Mouse (Mus musculus) cerebellum, adult 9-11 months (tissue): ENCODE results near the gene Dcun1d4.
A peak's percentile ranks its signal among the peaks of the same experiment; 100 is the strongest.
"Not testable (repeated sequence)": the region's sequence is repeated elsewhere in the genome, so short reads cannot be mapped to it uniquely, and the experiment has no call there.

Experiments
- DNase-seq: peaks from one replicate; pipeline ENCODE4 v3.0.0; 2022

The Dcun1d4 gene

DNA sequence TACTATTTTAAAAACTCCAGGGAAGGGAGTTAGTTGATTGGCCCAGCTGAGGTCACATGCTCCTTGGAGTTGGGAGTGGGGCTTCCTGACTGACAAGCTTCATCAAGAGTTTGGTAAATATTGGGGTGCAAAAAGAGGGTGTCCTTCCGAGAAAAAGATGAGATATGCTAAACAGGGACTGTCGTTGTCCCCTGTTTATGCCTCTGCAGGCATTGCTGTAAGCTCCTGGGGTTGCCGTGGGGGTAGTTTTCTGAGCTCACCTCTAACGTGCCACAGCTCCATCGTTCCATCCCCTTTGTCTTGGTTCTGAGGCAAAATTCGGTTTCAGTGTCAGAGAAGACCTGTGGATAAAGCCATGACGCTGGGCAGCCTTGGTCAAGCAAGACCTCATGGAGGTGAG is at the start of gene Dcun1d4:
Gene Dcun1d4 (plus strand): TSS at position 301 of the 400 bp plus-strand sequence.
- no peak for DNase-seq

DNA sequence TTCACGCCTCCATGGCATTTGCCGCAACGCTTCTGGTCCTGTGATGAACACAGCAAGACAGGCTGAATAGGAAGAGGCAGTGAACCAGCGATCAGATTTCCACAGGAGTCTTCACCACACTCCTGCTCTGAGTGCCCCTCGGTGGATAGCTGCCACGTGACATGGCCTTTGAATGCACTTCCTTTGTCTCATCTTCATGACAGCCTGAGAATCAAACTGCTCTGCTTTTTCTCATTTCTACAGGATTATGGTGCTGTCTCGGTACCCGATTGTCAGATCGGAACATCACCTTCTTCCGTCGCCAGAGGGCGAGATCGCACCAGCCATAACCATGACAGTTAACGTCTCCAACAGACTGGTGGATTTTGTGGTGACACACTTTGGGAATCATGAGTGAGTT is 49.2 kb upstream of the Dcun1d4 start:
- peak; percentile 61 for DNase-seq

DNA sequence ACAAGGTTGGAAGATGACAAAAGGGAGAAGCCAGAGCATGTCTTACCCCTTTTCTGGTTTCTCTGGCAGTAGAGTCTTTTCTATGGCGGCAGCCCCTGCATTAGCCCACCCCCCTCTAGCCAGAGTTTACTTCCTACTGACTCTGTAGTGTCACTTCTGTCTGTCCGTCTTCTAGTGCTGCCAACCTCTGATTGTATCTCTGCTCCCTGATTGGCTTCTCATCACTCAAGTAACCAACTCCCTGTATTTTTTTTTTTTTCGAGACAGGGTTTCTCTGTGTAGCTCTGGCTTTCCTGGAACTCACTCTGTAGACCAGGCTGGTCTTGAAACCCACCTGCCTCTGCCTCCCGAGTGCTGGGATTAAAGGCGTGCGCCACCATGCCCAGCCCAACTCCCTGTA is 48.0 kb upstream of the Dcun1d4 start:
- no peak for DNase-seq

DNA sequence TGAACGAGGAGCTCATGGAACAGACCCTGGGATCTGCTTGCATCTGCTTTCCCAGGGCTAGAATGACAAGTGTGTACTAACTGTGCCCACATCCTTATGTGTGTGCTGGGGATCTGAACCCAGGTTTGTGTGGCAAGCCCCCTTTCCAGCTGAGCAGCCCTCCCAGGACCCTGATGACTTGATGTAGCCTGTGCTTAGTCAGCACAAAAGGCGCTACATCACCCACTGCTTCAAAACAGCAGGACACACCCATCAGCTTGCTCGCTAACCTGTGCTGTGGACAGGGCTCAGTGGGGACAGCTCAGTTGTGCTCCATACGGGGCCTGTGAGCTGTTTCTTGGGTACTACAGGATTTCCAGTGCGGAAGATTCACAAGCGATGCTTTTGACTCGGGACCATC is 46.0 kb upstream of the Dcun1d4 start:
- no peak for DNase-seq

DNA sequence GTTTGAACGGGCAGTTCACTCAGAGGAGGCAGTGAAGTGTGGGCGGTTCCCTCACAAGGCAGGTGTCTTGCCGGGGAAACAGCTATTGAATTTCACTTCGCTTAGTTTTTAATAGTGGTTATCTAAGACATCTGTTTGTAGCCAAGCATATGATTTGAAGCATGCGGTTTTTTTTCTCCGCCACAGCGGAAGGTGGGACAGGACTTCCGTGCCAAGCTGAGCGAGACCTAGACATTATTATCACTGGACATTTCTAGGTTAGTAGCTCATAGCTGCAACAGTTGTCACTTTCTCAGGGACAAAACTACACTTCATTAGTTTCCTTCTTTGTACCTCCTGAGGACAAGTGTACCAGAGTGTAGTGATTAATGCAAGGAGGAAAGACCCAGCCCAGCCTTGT is 38.6 kb upstream of the Dcun1d4 start:
- no peak for DNase-seq

DNA sequence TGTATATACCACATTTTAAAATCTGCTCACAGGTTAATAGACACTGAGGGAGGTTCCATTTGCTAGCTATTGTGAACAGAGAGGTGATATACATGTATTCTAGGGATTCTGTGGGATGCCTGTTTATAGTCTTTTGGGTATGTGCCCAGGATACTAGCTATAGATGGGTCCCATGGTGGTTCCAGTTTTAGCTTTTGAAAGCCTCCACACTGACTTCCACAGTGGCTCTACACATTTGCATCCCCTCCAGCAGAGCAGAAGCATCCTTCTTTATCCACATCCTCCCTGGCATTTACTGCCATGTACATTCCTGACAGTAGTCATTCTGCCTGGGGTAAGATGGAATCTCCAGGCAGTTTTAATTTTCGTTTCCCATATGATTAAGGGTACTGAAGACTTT is 30.5 kb upstream of the Dcun1d4 start:
- no peak for DNase-seq

DNA sequence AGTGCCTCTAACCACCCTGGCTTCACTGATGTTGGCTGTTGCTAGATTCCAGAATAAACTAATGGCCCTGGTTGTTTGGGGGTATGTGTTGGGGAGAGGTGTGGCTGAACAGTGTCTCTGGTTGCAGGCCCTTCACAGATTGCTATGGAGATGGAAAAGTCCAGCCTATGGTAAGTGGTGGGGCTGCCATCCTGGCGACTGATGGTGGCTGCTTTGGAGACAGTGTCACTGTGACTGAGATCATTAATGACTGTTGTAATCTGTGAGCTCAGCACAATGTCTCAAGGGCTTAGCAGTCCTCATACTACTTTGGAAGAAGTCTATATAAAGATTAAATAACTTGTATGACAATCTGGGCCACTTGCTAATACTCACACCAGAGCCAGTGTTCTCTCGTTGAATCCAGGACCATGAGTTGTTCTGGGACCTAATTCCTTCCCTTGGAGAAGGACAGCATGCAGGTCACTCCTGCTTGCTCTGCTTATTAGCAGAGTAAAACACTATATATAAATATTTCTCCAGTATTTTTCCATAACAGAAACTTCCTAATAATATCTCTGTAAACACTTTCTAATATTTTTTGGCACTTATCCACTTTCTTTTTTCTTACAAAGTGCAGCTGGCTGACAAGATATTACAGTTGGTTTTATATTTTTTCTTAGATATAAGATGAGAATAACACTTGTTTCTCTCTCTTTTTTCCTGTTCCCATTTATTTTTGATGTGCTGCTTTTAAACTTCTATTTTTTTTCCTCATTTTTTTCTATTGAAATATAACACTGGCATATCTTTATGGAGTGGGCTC is 26.1 kb upstream of the Dcun1d4 start:
- no peak for DNase-seq

DNA sequence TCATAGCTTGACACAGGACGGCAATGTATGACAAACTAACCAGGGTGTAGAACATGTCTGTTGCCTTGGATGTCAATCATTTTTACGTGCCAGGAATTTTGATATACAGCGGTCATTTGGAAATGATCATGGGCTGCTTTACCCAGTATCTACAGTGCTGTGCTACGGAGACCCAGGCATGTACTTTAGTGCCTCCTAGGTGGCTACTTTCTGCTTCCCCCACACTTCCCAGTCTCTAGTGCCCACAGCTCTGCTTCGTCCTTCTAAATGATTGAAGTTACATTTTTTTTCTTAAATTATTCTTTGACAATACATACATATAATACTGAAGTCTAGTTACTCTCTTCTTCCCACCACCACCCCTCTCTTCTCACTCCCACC is 25.5 kb upstream of the Dcun1d4 start:
- no peak for DNase-seq

DNA sequence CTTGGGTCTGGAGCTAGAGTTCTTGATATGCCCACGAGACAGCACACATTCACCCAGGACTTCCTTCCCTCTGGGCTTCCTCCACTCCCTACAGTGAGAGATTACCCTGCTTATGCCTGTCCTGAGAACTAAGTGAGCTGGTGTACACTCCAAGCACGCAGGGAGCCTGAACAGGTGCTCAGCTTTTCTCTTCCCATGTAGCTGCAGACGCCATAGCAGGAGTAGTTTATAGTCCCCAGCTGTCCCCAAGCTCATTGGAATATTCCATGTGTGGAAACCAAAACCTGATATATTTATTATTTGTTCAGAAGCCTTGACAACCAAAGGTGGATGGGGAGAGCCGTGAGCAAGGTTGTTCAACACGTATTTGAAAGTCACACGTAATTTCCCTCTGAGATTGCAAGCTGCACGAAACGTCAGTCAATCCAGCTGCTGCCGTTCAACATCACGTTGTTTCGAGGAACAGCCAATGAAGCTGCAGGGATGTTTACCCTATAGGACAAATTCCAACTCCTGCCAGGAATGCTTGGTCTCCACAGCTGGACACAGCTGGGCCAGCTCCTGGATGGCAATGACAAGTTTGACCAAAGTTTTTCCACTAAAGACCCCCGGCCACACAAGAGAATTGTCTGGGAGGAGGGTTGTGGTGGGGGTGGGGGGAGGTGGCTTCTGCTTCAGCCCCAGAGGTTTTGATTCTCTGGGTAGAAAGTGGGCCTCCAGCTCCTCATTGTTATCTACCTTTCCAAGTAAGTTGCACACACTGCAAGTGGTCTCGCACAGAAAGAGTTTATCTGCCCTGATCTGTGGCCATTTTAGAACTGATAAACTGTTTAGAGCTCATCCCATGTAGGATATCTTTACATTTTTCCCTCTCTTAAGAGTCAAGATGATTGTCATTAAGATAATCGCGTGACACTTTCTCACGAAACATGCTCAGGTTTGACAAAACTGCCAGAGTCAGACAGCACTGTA is 12.1 kb upstream of the Dcun1d4 start:
- DNase-seq: no peak

DNA sequence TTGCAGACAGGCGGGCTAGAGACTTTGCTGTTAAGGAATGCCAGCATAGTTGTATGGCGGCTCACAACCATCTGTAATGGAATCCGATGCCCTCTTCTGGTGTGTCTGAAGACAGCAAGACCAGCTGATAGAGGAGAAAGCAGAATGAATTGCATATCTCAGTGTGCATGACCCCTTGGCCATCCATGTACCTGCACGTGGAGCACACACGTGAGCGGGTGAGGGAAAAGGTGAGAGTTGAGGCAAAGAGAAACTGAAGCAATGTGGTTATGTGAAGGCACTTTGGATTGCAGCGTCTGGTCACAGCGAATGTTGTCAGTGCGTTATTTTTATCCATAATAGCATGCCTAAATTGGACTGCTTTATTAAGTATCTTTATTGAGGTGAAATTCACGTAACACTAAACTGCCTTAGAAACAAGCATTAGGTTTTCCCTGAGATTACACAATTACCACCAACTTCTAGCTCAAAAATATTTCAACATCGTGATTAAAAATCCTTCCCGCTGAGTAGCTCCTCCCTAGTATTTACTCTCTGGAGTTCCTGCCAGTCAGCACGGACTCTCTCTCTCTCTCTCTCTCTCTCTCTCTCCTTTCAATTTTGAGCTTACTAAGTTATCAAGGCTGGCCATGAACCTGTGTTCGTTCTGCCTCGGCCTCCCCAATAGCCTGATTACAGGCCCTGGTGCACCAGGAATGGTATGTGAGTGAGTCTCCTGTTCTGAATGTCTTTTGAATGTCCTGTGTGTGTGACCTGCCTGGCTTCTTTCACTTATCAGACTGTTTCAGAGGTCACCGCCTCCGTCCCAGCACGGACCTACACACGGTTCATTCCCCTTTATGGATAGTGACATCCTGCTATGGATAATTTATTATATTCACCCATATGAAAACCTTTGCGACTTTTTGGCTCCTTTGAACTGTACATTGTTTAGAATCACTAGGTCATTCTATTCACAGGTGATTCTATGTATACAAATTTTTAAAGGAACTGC is 6.1 kb upstream of the Dcun1d4 start:
- DNase-seq: no peak

DNA sequence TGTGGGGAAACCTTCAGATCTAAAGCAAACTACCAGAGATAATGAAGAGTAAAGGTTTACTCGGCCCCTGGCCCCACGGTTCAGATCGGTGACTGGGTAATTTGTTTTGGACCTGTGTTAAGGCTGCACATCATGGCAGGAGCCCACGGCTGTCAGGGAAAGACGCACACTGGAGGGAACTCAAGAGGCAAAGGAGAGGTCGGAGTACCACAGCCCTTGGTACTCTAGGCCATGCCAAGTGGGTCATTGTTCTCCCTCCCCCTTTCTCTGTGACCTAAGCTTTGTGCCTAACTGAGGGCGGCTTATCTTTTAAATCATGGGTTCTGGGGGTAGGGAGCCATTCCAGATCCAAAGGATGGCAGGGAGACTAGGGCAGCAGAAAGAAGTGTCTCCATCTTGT is 601 bp downstream of the Dcun1d4 start:
- DNase-seq: no peak

DNA sequence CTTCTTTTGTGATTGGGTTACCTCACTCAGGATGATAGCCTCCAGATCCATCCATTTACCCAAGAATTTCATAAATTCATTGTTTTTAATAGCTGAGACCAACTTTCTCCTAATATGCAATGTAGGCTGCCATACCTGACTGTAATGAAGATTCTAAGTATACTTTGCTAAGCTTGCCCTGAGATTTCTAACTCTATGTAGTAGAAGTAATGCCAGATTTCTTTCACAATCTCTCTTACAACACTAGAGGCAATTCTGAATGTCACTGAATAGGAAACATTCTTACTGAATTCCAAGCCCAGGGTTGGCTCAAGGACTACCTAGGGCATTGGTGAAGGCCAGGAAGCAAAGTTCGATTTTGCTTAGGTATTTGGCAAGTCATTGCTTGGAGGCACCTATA is 1.6 kb downstream of the Dcun1d4 start:
- DNase-seq: not testable (repeated sequence)

DNA sequence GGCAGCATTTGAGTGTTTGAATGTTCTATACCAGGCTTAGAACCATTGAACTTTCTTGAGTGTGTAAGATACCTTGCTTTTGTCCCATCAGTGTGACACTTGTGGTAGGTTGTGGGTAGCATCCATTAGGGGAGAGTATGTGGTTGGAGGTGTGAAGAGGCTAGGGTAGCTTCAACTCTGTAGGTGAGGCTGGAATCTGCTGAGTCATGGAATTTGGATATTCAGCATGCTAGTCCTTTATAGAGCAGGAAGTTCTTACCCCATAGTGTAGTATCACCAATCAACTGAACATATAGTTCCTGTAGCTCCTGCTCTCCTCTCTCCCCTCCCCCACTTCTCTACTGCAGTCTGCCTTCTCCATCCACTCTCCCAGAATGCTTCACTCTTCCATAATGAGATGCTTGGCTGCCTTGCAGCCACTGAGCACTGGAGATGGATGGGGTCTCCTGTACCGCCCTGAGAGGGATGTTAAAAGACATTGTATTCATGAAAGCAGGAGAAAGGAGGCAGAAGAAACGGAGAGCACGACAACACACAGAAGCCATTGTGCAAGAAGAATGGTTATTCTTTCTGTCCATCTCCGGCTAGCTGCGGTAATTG is 3.3 kb downstream of the Dcun1d4 start:
- no peak for DNase-seq

DNA sequence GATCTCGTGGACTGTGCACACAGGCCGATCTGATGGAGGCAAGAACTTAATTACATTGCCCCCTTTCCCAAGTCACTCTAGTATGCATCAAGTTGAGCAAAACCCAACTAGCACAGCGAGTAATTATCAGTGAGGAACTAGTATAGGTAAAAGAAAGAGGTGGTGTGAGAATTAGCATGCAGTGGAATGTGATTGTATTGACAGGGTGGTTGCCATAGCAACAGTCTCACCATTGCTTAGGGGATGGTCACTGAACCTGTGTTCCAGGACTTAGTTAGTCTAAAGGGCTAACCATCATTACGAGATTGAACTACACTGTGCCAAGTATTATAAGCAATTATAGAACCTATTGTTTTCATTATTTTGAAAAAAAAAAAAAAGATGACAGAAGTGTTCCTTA is 5.7 kb downstream of the Dcun1d4 start:
- no peak for DNase-seq

DNA sequence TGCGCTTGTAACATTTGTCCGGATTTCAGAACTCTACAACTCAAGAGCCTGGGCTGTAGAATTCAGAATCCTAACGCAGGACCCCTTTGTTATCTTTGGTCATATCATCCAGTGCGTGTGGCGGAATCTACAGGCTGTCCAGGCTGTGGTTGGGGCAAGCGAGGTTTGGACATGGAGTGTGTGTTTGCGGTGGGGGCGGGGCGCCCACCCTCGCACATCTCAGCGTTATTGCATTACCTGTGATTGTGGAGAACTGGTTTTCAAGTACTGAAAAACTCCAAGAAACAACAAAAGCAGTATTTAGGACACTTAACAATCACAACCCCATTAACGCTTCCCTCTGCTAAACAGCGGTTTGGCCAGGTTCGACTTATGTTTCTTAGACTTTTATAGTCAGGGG is 9.1 kb downstream of the Dcun1d4 start:
- DNase-seq: peak; percentile 58

DNA sequence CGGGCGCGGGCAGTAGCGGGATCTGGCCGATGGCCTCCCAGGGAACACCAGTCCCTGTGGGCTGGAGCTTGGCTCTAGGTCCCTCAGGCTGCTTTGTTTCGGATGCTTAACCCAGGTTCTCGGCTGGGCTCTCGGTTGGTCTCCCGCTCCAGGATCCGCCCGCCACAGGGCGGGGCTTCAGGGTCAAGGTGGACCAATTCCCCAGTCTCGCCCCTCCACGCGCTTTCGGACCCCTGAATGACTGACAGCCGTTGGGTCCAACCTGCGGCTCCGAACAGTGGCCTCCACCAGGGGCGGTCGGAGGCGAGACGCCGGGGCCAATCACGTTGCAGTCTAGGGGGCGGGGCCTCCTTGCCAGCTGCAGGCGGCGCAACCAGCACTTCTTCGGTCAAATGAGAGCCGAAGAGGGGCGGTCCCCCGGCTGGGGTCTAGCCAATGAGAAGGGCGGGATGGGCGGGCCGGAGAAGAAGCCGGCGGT is 9.8 kb downstream of the Dcun1d4 start:
- DNase-seq: peak; percentile 100

DNA sequence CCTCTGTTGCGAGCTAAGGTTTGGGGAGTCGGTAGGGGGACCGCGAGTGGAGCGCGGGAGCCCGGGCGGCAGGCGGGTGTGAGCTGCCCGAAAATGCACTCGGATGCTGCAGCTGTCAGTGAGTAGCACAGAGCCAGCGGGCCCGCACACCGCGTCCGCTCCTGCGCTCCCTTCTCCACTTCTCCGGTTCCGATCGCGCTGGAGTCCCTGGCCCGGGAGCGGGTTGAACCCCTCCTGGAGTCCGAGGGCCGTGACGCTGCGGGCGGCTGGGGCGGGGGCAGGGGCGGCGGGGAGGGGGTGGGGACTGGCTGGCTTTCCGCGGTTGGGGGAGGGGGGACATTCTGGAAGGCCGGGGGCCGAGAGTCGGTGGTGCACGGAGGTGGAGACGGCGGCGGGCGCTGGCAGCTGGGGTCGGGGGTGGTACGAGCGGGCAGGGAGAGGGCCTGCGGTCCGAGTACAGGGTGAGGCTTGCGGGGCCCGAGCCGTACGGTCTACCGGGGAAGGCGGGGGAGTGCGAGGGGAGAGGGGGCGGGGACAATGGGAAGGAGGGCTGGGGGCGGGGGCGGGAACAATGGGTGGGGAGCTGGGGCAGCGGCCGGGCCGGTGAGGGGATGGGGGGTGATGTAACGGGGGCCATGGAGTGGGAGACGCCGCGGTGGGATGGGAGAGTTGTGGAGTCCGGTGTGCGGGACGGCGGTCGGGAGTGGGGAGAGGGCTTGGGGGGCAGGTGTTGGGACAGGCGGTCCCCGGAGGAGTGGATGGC is 10.5 kb downstream of the Dcun1d4 start:
- DNase-seq: peak; percentile 78

DNA sequence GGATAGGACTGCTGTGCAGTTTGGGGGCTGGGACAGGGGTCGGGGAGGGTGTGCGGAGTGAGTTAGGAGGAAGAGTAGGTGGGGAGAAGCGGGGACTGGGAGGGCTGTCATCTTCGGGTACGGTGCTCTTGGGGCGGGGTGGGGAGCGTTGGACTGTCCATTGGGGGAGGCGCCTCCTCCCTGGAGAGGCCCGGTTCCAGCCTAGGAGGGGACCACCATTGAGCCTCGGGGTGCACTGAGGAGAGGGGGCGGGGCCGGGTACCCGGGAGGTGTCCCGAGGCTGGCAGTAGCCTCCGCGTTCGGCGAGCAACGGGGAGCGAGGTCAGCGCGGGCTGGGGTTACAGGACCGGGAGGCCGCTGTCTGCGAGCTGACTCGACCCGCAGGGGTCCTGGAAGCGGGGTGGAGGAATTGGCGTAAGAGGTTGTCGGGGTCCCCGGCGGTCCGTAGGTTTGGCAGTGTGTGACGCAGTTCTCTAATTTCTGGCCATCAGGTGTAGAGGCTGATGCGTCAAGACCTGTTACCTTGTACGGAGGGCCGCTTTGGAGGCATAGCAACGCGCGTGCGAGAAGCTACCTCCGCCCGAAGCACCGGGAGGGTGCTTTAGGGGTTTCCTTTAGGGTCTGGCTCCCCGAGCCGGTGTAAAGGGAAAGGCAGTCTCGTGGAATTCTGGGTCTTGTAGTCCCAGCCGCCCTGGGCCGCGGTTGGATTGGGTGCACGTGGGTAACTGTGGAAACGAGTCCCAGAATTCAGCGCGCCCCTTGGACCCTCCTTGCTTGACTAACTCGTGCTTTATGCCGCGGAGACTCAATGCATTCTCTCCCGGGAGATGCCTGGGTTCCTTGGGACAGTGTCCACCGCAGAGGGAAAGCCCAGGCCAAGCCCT is 11.3 kb downstream of the Dcun1d4 start:
- peak; percentile 90 for DNase-seq

DNA sequence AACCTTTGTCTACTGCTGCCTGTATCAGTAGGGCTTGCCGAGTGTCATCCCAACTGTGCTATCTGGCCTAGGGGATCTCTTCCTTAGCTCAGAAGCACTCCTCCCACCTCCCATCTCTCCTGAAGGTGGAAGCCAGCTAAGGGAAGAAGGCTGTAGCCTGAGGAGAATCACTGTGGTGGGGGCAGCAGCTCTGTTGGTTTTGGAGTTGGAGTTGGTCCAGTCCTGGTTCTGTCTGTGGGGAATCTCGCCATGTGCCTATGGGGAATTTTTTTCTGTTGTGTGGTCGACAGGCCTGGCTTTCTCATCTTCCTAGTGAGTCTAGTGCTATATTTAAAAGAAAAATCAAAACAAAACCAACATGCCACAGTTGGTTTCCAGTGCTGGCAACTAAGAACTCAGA is 16.6 kb downstream of the Dcun1d4 start:
- no peak for DNase-seq

DNA sequence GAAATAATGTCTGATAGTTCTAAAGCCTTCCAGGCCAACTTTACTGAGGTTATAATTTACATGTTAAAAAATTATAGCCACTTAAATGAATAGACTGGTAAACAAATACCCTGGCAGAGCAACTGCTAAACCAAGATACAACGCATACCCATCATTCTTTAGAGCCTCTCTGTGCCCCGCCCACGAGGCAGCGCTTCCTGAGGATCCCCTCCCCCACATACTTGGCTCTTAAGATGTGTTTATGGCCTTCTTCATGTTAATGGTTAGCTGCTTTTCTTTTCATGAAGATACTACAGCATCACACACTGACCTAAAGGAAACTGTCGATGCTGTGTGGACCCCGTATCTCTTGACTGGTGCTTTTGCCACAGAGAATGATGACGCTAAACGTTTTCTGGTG is 17.8 kb downstream of the Dcun1d4 start:
- DNase-seq: no peak
